Mouse (Mus musculus): ENCODE results near the gene Mgll. TPM values are rescaled to one million over a fixed set of nuclear protein-coding genes. Genes with fewer than 3 reads are reported as not detected.

Gene Mgll
- polyA plus RNA-seq, 1 experiment = not detected

- H3K4me3 ChIP-seq (ENCODE audit: insufficient read depth, low read depth, low read length) = no peak overlapping the region
- 88% methylated on average over 26 of the region's 26 CpGs for WGBS
- TF ChIP-seq POLR2A (IDR thresholded peaks at IDR 0.05; ENCODE audit: insufficient read depth, low read depth, low read length) = no peak
- TF ChIP-seq CTCF (IDR thresholded peaks at IDR 0.05; ENCODE audit: insufficient read depth, low read depth, low read length) = no peak
- peaks cover 26% of the 10 kb centered on the region for H3K4me1 ChIP-seq (ENCODE audit: control insufficient read depth, insufficient read depth, low read length)
- no peak overlapping the region for H3K27ac ChIP-seq (ENCODE audit: insufficient read depth, low read depth, low read length)
Measured at GRCm38 (mm10) chr6:88839135-88839970, 115.1 kb downstream of the Mgll start.

- Histone ChIP-seq H3K4me1 (ENCODE audit: control insufficient read depth, insufficient read depth, low read length) (peaks cover 26% of the 10 kb centered on the region), H3K27ac (ENCODE audit: insufficient read depth, low read depth, low read length) (no peak overlapping the region), H3K4me3 (ENCODE audit: insufficient read depth, low read depth, low read length) (no peak overlapping the region)
- WGBS = 63% methylated on average over 3 of the region's 3 CpGs
- TF ChIP-seq CTCF (IDR thresholded peaks at IDR 0.05; ENCODE audit: insufficient read depth, low read depth, low read length) (no peak), POLR2A (IDR thresholded peaks at IDR 0.05; ENCODE audit: insufficient read depth, low read depth, low read length) (no peak)
Measured at GRCm38 (mm10) chr6:88840211-88840610, 116.0 kb downstream of the Mgll start.

GRCm38 (mm10) chr6:88840791-88841513, 116.7 kb downstream of the Mgll start:
- TF ChIP-seq POLR2A (IDR thresholded peaks at IDR 0.05; ENCODE audit: insufficient read depth, low read depth, low read length) (no peak), CTCF (IDR thresholded peaks at IDR 0.05; ENCODE audit: insufficient read depth, low read depth, low read length) (no peak)
- H3K27ac ChIP-seq (ENCODE audit: insufficient read depth, low read depth, low read length) = peak overlapping the region; percentile 56
- WGBS = 51% methylated on average over 9 of the region's 9 CpGs
- H3K4me1 ChIP-seq (ENCODE audit: control insufficient read depth, insufficient read depth, low read length) = peaks cover 26% of the 10 kb centered on the region
- peak overlapping the region; percentile 85 for H3K4me3 ChIP-seq (ENCODE audit: insufficient read depth, low read depth, low read length)

DNA sequence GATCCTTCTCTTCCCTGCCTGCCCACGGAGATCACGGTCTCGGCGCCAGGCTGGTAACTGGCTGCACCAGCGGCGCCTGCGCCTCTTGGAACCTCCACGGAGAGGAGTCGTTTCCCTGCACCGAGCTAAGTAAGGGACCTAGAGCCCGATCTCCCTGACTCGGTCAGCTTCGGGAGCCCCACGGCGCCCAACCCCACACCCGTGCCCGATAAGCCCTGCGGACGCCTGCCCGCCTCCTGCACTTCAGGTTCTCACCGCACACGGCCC, 117.2 kb downstream of the Mgll start:
- WGBS = under 1% methylated on average over 22 of the region's 22 CpGs
- no peak for TF ChIP-seq CTCF (IDR thresholded peaks at IDR 0.05; ENCODE audit: insufficient read depth, low read depth, low read length)
- TF ChIP-seq POLR2A (IDR thresholded peaks at IDR 0.05; ENCODE audit: insufficient read depth, low read depth, low read length) = no peak
- peak overlapping the region; percentile 56 for H3K27ac ChIP-seq (ENCODE audit: insufficient read depth, low read depth, low read length)
- peak overlapping the region; percentile 85 for H3K4me3 ChIP-seq (ENCODE audit: insufficient read depth, low read depth, low read length)
- peaks cover 29% of the 10 kb centered on the region for H3K4me1 ChIP-seq (ENCODE audit: control insufficient read depth, insufficient read depth, low read length)

GRCm38 (mm10) chr6:88841781-88842689, 117.8 kb downstream of the Mgll start, which contains the start of gene Abtb1:
Gene Abtb1, minus strand, starts transcription at chr6:88841984.
- peak; percentile 49; the same call in 1 of the 2 replicates for TF ChIP-seq CTCF (IDR thresholded peaks at IDR 0.05; ENCODE audit: insufficient read depth, low read depth, low read length)
- peak; percentile 59; the same call in 1 of the 2 replicates for TF ChIP-seq POLR2A (IDR thresholded peaks at IDR 0.05; ENCODE audit: insufficient read depth, low read depth, low read length)
- 1% methylated on average over 72 of the region's 72 CpGs for WGBS
- H3K4me1 ChIP-seq (ENCODE audit: control insufficient read depth, insufficient read depth, low read length) = peaks cover 30% of the 10 kb centered on the region
- H3K27ac ChIP-seq (ENCODE audit: insufficient read depth, low read depth, low read length) = peak within 1 kb of the TSS; percentile 56
- peak within 1 kb of the TSS; percentile 85 for H3K4me3 ChIP-seq (ENCODE audit: insufficient read depth, low read depth, low read length)

DNA sequence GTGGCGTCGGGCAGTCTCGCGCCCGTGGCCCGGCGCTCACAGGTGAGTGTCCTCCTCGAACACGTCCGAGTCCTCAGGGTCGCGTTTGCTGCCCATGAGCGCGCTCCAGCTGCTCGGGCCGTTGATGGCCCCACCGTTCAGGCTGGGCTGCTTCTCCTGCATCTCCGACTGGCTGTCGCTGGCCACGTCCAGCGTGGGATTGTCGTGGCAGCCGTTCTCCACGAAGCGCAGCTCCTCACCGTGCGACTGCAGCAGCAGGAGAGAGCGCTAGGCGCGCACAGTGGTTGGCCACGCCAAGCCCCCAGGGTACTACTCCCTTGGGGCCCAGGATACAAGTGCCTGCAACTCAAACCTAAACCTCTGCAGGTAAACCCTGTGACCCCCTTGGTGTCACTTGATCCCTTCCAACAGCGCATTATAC, 118.5 kb downstream of the Mgll start:
- Histone ChIP-seq H3K27ac (ENCODE audit: insufficient read depth, low read depth, low read length) (peak overlapping the region; percentile 52), H3K4me3 (ENCODE audit: insufficient read depth, low read depth, low read length) (peak overlapping the region; percentile 85), H3K4me1 (ENCODE audit: control insufficient read depth, insufficient read depth, low read length) (peaks cover 30% of the 10 kb centered on the region)
- no peak for TF ChIP-seq POLR2A (IDR thresholded peaks at IDR 0.05; ENCODE audit: insufficient read depth, low read depth, low read length)
- TF ChIP-seq CTCF (IDR thresholded peaks at IDR 0.05; ENCODE audit: insufficient read depth, low read depth, low read length) = no peak
- 3% methylated on average over 32 of the region's 32 CpGs for WGBS

DNA sequence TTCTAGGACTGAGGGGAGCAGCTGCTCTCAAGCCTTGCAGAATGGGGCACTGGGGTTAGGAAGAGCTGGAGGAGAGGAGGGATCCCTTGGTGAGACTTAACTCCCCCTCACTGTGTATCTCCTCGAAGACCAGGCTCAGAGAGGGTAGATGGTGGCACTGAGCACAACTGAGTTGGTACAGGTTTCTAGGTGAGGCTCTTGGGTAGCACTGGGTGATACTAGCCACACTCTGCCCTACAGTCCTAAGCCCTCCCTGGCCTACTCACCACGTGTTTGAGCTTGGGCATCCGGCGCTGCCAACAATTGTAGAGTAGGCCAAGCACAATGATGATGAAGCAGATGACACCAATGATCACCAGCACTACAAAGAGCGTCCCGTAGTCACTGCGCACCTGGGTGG, 119.0 kb downstream of the Mgll start:
- Histone ChIP-seq H3K27ac (ENCODE audit: insufficient read depth, low read depth, low read length) (0 out of 2 replicates have a peak overlapping the region, but pooled peaks have one; percentile 52), H3K4me3 (ENCODE audit: insufficient read depth, low read depth, low read length) (no peak overlapping the region), H3K4me1 (ENCODE audit: control insufficient read depth, insufficient read depth, low read length) (peaks cover 30% of the 10 kb centered on the region)
- WGBS = 72% methylated on average over 7 of the region's 7 CpGs
- TF ChIP-seq POLR2A (IDR thresholded peaks at IDR 0.05; ENCODE audit: insufficient read depth, low read depth, low read length) (no peak), CTCF (IDR thresholded peaks at IDR 0.05; ENCODE audit: insufficient read depth, low read depth, low read length) (no peak)

All from olfactory bulb, adult 2 months (tissue).